Mouse (Mus musculus): ENCODE data around the gene Cblc. TPM values are rescaled to one million over a fixed set of nuclear protein-coding genes. Genes with fewer than 3 reads are reported as not detected.

Cblc gene
- total and polyA plus RNA-seq, 2 experiments from 2014 or later, result 1.2 to 1.8 TPM

DNA sequence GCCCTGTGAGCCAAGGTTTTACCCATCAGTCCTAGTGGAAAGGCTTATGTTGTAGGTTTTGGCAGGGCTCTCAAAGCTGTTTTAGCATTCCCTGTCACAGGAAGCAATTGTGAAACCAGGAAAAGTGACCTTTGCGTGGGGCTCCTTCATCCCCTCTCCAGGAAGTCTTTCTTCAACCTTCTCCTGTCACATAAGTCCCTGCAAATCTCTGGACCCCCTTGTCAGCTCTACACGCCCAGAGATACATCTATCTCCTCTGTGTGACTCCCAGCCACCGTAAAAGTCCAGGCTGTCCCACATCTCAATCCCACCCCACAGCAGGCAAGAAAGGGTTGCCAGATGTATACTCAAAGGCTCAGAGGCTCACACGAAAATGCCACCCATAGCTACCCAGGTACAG lies 24.9 kb downstream of the Cblc start:
- Histone ChIP-seq H3K4me3 (ENCODE audit: low read depth, low read length) (no peak overlapping the region), H3K9ac (replicated peaks; ENCODE audit: low read length, poor library complexity, severe bottlenecking) (no peak overlapping the region), H3K27ac (ENCODE audit: low read depth, low read length) (no peak overlapping the region), H3K27me3 (ENCODE audit: insufficient read depth, low read length) (peaks cover 26% of the 10 kb centered on the region), H3K9me3 (ENCODE audit: low read length) (no peaks in the 10 kb centered on the region), H3K36me3 (ENCODE audit: insufficient read depth, low read length) (no peaks in the 10 kb centered on the region), H3K4me1 (ENCODE audit: insufficient read depth, low read length) (0 out of 2 replicates have a peak, but pooled peaks cover 9% of the 10 kb centered on the region), H3K4me2 (ENCODE audit: low read depth, low read length, poor library complexity, severe bottlenecking) (no peak overlapping the region)
- no peak for DNase-seq (ENCODE audit: low spot score)
- 57% methylated on average over 4 of the region's 4 CpGs for WGBS
- TF ChIP-seq CTCF (IDR thresholded peaks at IDR 0.05), result no peak
- ATAC-seq (ENCODE audit: low FRiP score), result no peak

DNA sequence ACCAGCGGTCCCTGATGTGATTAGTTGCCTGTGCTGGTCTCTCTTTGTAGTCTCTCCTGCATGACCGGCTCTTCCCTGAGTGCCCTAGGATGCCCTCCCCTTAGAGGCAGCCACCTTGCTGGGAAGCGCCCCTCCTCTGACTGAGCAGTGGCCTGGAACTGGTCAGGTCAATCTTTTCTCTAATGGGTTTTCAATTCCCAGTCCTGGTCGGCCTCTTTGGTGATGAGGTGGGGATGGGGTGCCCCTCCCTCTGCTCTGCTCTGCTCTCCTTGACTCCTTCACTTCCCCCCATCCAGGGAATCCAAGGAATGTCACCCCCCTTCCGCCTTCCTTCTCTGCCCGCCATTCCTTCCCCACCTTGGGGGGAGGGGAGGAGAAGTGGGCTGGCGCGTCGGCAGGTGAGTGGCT lies 25.6 kb downstream of the Cblc start, which contains the start of gene Bcam:
TSS of gene Bcam (minus strand) at position 33 of the 408 bp plus-strand sequence.
- WGBS, result 6% methylated on average over 9 of the region's 9 CpGs
- H3K4me2 ChIP-seq (ENCODE audit: low read depth, low read length, poor library complexity, severe bottlenecking), result peak within 1 kb of the TSS; percentile 91
- DNase-seq (ENCODE audit: low spot score), result no peak
- H3K4me3 ChIP-seq (ENCODE audit: low read depth, low read length), result peak within 1 kb of the TSS; percentile 42
- peaks cover 26% of the 10 kb centered on the region for H3K27me3 ChIP-seq (ENCODE audit: insufficient read depth, low read length)
- 0 out of 2 replicates have a peak, but pooled peaks cover 9% of the 10 kb centered on the region for H3K4me1 ChIP-seq (ENCODE audit: insufficient read depth, low read length)
- H3K27ac ChIP-seq (ENCODE audit: low read depth, low read length), result no peak within 1 kb of the TSS
- peak; percentile 21; the same call in 1 of the 2 replicates for ATAC-seq (ENCODE audit: low FRiP score)
- peak within 1 kb of the TSS; percentile 46 for H3K9ac ChIP-seq (replicated peaks; ENCODE audit: low read length, poor library complexity, severe bottlenecking)
- no peaks in the 10 kb centered on the region for H3K36me3 ChIP-seq (ENCODE audit: insufficient read depth, low read length)
- no peak for TF ChIP-seq CTCF (IDR thresholded peaks at IDR 0.05)
- H3K9me3 ChIP-seq (ENCODE audit: low read length), result no peaks in the 10 kb centered on the region

DNA sequence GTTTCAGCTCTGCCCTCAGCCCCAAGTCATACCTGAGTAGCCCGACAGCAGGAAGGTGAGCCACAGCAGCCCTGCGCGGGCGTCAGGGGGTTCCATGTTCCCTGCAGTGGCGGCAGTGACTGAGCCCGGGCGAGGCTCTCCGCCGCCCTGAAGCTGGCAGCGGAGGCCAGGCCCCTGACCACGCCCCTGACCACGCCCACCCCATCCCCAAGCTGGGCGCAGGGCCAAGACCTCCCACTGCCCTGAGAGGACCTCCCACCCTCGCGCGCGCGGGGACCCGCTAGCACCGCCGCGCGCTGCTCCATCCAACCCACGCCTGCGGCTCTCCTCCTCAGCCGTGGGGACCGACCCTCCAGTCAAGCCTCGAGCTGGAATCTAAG lies 26.2 kb downstream of the Cblc start:
- ATAC-seq (ENCODE audit: low FRiP score), result peak; percentile 70; the same call in 1 of the 2 replicates
- Histone ChIP-seq H3K4me2 (ENCODE audit: low read depth, low read length, poor library complexity, severe bottlenecking) (peak overlapping the region; percentile 91), H3K36me3 (ENCODE audit: insufficient read depth, low read length) (no peaks in the 10 kb centered on the region), H3K27ac (ENCODE audit: low read depth, low read length) (no peak overlapping the region), H3K9ac (replicated peaks; ENCODE audit: low read length, poor library complexity, severe bottlenecking) (peak overlapping the region; percentile 46), H3K4me3 (ENCODE audit: low read depth, low read length) (peak overlapping the region; percentile 42), H3K9me3 (ENCODE audit: low read length) (no peaks in the 10 kb centered on the region), H3K27me3 (ENCODE audit: insufficient read depth, low read length) (peaks cover 26% of the 10 kb centered on the region), H3K4me1 (ENCODE audit: insufficient read depth, low read length) (0 out of 2 replicates have a peak, but pooled peaks cover 9% of the 10 kb centered on the region)
- TF ChIP-seq CTCF (IDR thresholded peaks at IDR 0.05), result no peak
- under 1% methylated on average over 28 of the region's 28 CpGs for WGBS
- peak; percentile 61 for DNase-seq (ENCODE audit: low spot score)

DNA sequence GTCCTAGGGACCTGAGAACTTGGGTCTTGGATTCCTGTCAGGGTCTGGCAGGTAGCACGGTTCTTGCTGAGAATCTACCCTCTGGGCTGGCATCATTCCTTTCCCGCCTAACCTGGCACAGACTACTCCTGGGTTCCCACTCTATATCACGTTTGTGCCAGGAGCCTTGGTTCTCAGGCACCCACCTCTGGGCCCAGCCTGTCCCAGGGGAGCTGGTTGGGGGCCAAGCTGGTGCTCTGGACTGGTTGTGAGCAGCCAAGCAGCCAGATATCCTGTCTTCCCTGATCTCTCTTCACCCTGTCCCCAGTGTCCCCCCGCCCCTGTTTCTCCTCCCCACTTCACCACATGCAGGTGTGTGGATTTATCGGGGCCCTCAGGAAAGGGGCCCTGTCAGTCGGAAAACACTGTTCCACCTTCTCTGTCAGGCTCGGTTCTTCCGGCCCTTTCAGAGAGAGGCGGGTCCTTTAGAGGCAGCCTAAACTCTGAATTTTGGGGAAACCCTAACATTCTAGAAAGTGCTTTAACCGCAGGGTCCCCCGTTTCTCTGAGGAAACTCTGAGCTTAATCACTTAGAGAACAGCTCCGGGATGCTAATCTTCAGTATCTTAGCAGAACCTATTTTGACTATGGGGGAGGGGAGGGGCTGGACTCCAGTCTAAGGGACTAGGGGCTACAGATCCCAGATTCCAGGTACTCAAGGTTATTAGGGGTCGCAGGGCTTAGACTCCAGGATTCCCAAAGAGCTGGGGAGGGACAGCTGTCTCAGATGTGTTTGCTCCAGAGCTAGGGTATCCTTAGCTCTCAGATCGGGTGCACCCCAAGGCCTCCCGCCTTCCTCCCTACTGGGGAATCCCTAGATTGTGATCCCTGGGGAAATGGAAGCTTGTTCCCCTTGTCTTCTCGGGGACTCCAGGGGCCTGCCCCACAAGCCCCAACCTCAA lies 26.9 kb downstream of the Cblc start:
- Histone ChIP-seq H3K9ac (replicated peaks; ENCODE audit: low read length, poor library complexity, severe bottlenecking) (peak overlapping the region; percentile 46), H3K27me3 (ENCODE audit: insufficient read depth, low read length) (peaks cover 26% of the 10 kb centered on the region), H3K27ac (ENCODE audit: low read depth, low read length) (no peak overlapping the region), H3K9me3 (ENCODE audit: low read length) (no peaks in the 10 kb centered on the region), H3K4me1 (ENCODE audit: insufficient read depth, low read length) (0 out of 2 replicates have a peak, but pooled peaks cover 9% of the 10 kb centered on the region), H3K4me2 (ENCODE audit: low read depth, low read length, poor library complexity, severe bottlenecking) (peak overlapping the region; percentile 91), H3K36me3 (ENCODE audit: insufficient read depth, low read length) (no peaks in the 10 kb centered on the region), H3K4me3 (ENCODE audit: low read depth, low read length) (peak overlapping the region; percentile 42)
- ATAC-seq (ENCODE audit: low FRiP score) (peak; percentile 14; the same call in 1 of the 2 replicates), DNase-seq (ENCODE audit: low spot score) (no peak)
- TF ChIP-seq CTCF (IDR thresholded peaks at IDR 0.05), result no peak
- WGBS, result 11% methylated on average over 16 of the region's 16 CpGs

DNA sequence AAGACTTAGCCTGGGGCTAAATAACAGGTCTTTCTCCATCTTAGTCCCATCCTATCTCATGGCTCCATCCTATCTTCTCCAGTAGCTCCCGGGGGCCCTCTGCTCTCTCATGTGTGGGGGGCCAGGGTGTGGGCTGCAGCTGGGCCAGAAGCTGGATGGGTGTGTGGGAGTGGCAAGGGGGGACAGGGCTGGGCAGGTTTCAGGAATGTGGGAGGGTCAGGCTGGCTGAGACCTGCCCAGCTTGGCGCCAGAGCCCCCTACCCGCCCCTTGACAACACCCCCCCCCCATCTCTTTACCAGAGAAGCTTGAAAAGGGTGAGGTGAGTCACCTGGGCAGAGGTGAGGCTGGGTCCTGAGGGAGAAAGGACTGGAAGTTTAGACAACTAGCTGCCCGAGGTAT lies 27.6 kb downstream of the Cblc start:
- Histone ChIP-seq H3K9me3 (ENCODE audit: low read length) (no peaks in the 10 kb centered on the region), H3K4me1 (ENCODE audit: insufficient read depth, low read length) (0 out of 2 replicates have a peak, but pooled peaks cover 9% of the 10 kb centered on the region), H3K4me3 (ENCODE audit: low read depth, low read length) (no peak overlapping the region), H3K9ac (replicated peaks; ENCODE audit: low read length, poor library complexity, severe bottlenecking) (no peak overlapping the region), H3K4me2 (ENCODE audit: low read depth, low read length, poor library complexity, severe bottlenecking) (no peak overlapping the region), H3K36me3 (ENCODE audit: insufficient read depth, low read length) (no peaks in the 10 kb centered on the region), H3K27ac (ENCODE audit: low read depth, low read length) (no peak overlapping the region), H3K27me3 (ENCODE audit: insufficient read depth, low read length) (peaks cover 26% of the 10 kb centered on the region)
- no peak for TF ChIP-seq CTCF (IDR thresholded peaks at IDR 0.05)
- 26% methylated on average over 4 of the region's 4 CpGs for WGBS
- DNase-seq (ENCODE audit: low spot score) (no peak), ATAC-seq (ENCODE audit: low FRiP score) (no peak)

DNA sequence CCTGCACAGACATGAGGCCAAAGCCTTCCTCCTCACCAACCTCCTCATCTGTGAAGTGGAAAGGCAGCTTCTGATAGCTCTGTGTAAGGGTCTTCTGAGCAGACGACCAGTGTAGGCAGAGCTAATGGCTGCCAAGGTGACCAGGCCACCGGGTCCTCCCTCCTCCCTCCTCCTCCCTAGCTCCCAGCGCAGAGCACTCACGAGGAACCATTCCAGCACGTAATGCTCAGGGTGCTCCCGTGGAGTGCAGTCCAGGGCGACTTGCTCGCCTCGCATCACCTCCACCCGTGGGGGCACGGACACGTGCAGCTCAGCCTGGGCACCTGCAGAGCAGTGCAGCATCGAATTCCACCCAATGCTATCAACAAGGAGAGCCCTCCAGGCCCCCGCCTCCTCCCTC lies 28.4 kb downstream of the Cblc start:
- H3K4me3 ChIP-seq (ENCODE audit: low read depth, low read length), result no peak overlapping the region
- H3K4me2 ChIP-seq (ENCODE audit: low read depth, low read length, poor library complexity, severe bottlenecking), result no peak overlapping the region
- H3K27ac ChIP-seq (ENCODE audit: low read depth, low read length), result no peak overlapping the region
- H3K9ac ChIP-seq (replicated peaks; ENCODE audit: low read length, poor library complexity, severe bottlenecking), result no peak overlapping the region
- ATAC-seq (ENCODE audit: low FRiP score), result no peak
- WGBS, result 60% methylated on average over 14 of the region's 14 CpGs
- H3K27me3 ChIP-seq (ENCODE audit: insufficient read depth, low read length), result peaks cover 26% of the 10 kb centered on the region
- 0 out of 2 replicates have a peak, but pooled peaks cover 9% of the 10 kb centered on the region for H3K4me1 ChIP-seq (ENCODE audit: insufficient read depth, low read length)
- no peak for TF ChIP-seq CTCF (IDR thresholded peaks at IDR 0.05)
- no peak for DNase-seq (ENCODE audit: low spot score)
- no peaks in the 10 kb centered on the region for H3K9me3 ChIP-seq (ENCODE audit: low read length)
- no peaks in the 10 kb centered on the region for H3K36me3 ChIP-seq (ENCODE audit: insufficient read depth, low read length)

All from midbrain, postnatal 0 days (tissue).